Mouse (Mus musculus): ENCODE measurements around the gene Rabepk. TPM values are rescaled to one million over a fixed set of nuclear protein-coding genes. Genes with fewer than 3 reads are reported as not detected.
"Not testable (repeated sequence)": the region's sequence is repeated elsewhere in the genome, so short reads cannot be mapped to it uniquely, and the experiment has no call there.

Gene Rabepk
- polyA plus RNA-seq, 1 experiment from 2014 or later: 39.1 TPM

DNA sequence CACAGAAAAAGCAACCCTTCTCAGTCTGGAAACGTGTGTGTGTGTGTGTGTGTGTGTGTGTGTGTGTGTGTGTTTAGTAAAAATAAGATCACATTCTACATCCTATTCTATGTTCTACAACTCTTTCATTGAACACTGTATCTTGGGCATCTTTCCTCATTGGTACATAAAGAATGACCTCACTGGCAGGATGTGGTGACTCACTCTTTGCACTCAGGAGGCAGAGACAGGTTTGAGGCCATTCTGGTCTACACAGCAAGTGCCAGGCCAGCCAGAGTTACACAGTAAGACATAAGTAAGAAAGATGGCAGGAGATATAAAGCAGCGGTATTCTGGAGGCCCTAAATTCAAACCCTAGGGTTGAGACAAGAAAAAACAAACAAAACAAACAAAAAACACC, 36.8 kb downstream of the Rabepk start:
- ATAC-seq (ENCODE audit: low read depth): no peak
- Histone ChIP-seq H3K4me3 (ENCODE audit: low read depth, low read length) (no peak overlapping the region), H3K27ac (replicated peaks; ENCODE audit: low read depth, low read length) (no peak overlapping the region), H3K4me2 (ENCODE audit: low read depth, low read length) (no peak overlapping the region), H3K27me3 (replicated peaks; ENCODE audit: control insufficient read depth, insufficient read depth, low read length) (no peaks in the 10 kb centered on the region), H3K9ac (ENCODE audit: low read depth, low read length) (no peak overlapping the region), H3K4me1 (ENCODE audit: control insufficient read depth, insufficient read depth, low read length) (no peaks in the 10 kb centered on the region), H3K9me3 (ENCODE audit: control insufficient read depth, low read length) (no peaks in the 10 kb centered on the region), H3K36me3 (ENCODE audit: control insufficient read depth, insufficient read depth, low read length) (no peaks in the 10 kb centered on the region)
- DNase-seq (ENCODE audit: low spot score): no peak
- WGBS: 60% methylated on average over 2 of the region's 2 CpGs

DNA sequence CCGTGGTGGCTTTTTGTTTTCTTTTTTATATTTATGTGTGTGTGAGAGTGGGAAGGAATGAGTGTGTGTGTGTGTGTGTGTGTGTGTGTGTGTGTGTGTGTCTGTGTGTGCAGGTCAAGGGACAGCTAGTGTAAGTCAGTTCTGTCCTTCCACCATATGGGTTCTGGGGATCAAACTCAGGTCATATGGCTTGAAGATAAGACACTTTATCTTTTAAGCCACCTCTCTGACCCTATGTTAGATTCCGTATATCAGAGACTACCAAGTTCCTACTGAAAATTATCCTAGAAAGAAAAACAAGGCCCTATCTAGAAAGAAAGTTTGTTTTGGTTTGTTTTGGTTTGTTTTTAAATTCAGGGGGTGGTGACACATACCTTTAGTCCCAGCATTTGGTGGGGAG, 37.5 kb downstream of the Rabepk start:
- no peak overlapping the region for H3K27ac ChIP-seq (replicated peaks; ENCODE audit: low read depth, low read length)
- no peak for ATAC-seq (ENCODE audit: low read depth)
- H3K4me2 ChIP-seq (ENCODE audit: low read depth, low read length): no peak overlapping the region
- no peak overlapping the region for H3K4me3 ChIP-seq (ENCODE audit: low read depth, low read length)
- no peak for DNase-seq (ENCODE audit: low spot score)
- no peaks in the 10 kb centered on the region for H3K4me1 ChIP-seq (ENCODE audit: control insufficient read depth, insufficient read depth, low read length)
- H3K9ac ChIP-seq (ENCODE audit: low read depth, low read length): no peak overlapping the region
- 91% methylated on average over 2 of the region's 2 CpGs for WGBS
- no peaks in the 10 kb centered on the region for H3K9me3 ChIP-seq (ENCODE audit: control insufficient read depth, low read length)
- no peaks in the 10 kb centered on the region for H3K27me3 ChIP-seq (replicated peaks; ENCODE audit: control insufficient read depth, insufficient read depth, low read length)
- no peaks in the 10 kb centered on the region for H3K36me3 ChIP-seq (ENCODE audit: control insufficient read depth, insufficient read depth, low read length)

DNA sequence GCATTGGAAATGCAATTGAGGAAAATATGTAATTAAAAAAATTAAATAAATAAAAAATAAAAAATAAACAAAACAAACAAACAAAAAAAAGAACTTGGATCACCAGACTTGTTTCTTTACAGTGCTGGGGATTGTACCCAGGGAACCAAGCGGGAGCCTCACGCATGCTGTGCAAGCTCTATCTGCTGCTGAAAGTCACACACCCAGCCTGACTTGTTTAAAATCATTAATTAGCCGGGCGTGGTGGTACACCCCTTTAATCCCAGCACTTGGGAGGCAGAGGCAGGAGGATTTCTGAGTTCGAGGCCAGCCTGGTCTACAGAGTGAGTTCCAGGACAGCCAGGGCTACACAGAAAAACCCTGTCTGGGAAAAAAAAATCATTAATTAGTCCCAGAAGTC, 38.4 kb downstream of the Rabepk start:
- WGBS: 90% methylated on average over 5 of the region's 5 CpGs
- H3K9ac ChIP-seq (ENCODE audit: low read depth, low read length): not testable (repeated sequence)

DNA sequence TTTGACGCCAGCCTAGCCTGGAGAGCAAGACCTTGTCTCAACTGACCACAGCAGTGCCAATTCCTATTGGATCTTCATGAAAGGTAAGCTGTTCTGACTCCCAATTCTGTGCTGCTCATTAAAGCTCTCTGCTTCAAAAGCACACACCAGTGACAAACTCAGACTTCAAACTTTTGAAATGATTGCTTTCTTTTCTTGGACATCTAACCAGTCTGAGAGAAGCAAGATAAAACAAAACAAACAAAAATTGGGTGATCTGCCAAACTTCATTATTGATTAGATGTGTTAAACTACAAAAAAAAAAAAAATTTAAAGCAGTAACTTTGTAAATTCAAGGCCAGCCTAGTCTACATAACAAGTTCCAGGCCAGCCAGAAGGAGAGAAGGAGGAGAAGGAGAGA, 42.4 kb downstream of the Rabepk start:
- Histone ChIP-seq H3K9ac (ENCODE audit: low read depth, low read length) (no peak overlapping the region), H3K27ac (replicated peaks; ENCODE audit: low read depth, low read length) (no peak overlapping the region), H3K27me3 (replicated peaks; ENCODE audit: control insufficient read depth, insufficient read depth, low read length) (no peaks in the 10 kb centered on the region), H3K9me3 (ENCODE audit: control insufficient read depth, low read length) (no peaks in the 10 kb centered on the region), H3K4me3 (ENCODE audit: low read depth, low read length) (no peak overlapping the region), H3K36me3 (ENCODE audit: control insufficient read depth, insufficient read depth, low read length) (no peaks in the 10 kb centered on the region), H3K4me2 (ENCODE audit: low read depth, low read length) (no peak overlapping the region), H3K4me1 (ENCODE audit: control insufficient read depth, insufficient read depth, low read length) (0 out of 2 replicates have a peak, but pooled peaks cover 2% of the 10 kb centered on the region)
- no peak for ATAC-seq (ENCODE audit: low read depth)
- 67% methylated on average over 1 of the region's 1 CpGs for WGBS
- DNase-seq (ENCODE audit: low spot score): no peak

More for the DNA sequence above, 38.4 kb downstream of the Rabepk start:
- ATAC-seq (ENCODE audit: low read depth); H3K4me1 ChIP-seq (ENCODE audit: control insufficient read depth, insufficient read depth, low read length); H3K27ac ChIP-seq (replicated peaks; ENCODE audit: low read depth, low read length); H3K9me3 ChIP-seq (ENCODE audit: control insufficient read depth, low read length); H3K4me3 ChIP-seq (ENCODE audit: low read depth, low read length); DNase-seq (ENCODE audit: low spot score); H3K4me2 ChIP-seq (ENCODE audit: low read depth, low read length); H3K27me3 ChIP-seq (replicated peaks; ENCODE audit: control insufficient read depth, insufficient read depth, low read length); H3K36me3 ChIP-seq (ENCODE audit: control insufficient read depth, insufficient read depth, low read length): not testable (repeated sequence)

DNA sequence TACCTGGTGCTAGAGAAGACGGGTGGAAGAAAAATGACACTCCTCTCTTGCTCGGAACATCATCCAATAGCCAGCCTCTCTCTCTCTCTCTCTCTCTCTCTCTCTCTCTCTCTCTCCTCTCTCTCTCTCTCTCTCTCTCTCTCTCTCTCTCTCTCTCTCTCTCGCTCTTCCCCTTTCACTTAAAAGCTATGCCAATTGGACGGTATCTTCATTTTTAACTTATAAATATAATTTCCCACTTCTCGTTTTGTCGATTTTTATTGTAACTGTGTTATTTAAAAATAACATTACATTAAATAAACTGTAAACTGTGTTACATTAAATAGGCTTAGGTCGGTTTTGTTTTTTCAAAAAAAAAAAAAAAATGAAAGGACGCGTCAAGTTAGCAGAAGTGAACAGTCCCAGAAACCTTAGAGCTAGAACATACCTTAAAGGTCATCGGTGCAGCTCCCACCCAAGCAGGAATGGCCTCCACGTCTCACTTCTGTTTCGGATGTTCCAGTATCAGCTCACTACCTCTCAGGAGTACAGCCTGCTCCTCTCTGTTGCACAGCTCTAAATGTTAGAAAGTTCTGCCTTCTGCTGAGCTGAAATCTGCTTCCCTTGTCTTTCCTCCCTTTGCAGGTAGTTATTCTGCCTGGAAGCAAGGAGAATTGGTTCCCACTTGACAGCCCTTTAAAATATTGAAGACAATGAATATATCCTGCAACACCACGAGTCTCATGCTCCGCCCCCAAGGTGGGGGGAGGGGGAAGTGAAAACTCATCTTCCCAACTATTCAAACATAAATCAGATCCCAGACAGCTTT, 45.0 kb downstream of the Rabepk start, which contains the start of gene Gapvd1:
Gapvd1 (minus strand) TSS at position 682 of the 808 bp plus-strand sequence.
- no peaks in the 10 kb centered on the region for H3K27me3 ChIP-seq (replicated peaks; ENCODE audit: control insufficient read depth, insufficient read depth, low read length)
- ATAC-seq (ENCODE audit: low read depth) (no peak), DNase-seq (ENCODE audit: low spot score) (peak; percentile 55)
- H3K9me3 ChIP-seq (ENCODE audit: control insufficient read depth, low read length): no peaks in the 10 kb centered on the region
- 0 out of 2 replicates have a peak, but pooled peaks cover 2% of the 10 kb centered on the region for H3K4me1 ChIP-seq (ENCODE audit: control insufficient read depth, insufficient read depth, low read length)
- H3K4me2 ChIP-seq (ENCODE audit: low read depth, low read length): peak within 1 kb of the TSS; percentile 69
- WGBS: 1% methylated on average over 14 of the region's 14 CpGs
- H3K9ac ChIP-seq (ENCODE audit: low read depth, low read length): peak within 1 kb of the TSS; percentile 97
- no peaks in the 10 kb centered on the region for H3K36me3 ChIP-seq (ENCODE audit: control insufficient read depth, insufficient read depth, low read length)
- H3K4me3 ChIP-seq (ENCODE audit: low read depth, low read length): peak within 1 kb of the TSS; percentile 95
- H3K27ac ChIP-seq (replicated peaks; ENCODE audit: low read depth, low read length): peak within 1 kb of the TSS; percentile 85

DNA sequence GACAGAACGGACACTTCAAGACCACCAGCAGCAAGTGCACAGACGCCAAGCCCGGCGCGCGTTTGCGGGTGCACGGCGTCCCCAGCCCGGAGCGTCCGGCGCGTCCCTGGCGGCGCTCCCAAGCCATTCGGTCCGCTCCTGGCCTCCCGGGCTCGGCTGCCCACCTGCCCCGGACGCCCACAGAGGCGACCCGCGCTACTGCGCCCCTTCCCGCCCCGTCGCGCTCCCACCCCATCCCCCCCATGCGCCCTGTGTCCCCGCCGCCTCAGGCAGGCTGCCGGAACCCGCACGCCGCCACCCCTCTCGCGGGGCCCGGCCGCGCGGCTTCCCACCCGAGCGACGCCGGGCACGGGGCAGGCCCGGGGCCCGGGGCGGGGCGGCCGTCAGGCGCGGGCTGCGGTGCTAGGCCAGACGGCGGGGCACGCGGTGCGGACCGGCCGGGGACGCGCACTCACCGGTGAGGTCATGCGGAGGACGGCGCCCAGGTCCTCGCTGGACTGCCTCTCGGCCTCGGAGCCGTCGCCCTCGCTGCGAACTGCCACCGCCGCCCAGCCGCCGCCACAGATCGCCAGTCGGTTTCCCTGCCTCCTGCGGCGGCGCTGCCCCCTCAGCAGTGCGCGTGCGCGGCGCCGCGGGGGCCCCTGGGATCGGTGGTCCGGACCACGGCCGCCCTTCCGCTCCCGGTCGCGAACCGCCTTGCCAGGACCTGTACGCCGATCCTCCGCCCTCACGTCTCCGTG, 45.7 kb downstream of the Rabepk start:
- 0 out of 2 replicates have a peak, but pooled peaks cover 2% of the 10 kb centered on the region for H3K4me1 ChIP-seq (ENCODE audit: control insufficient read depth, insufficient read depth, low read length)
- no peaks in the 10 kb centered on the region for H3K9me3 ChIP-seq (ENCODE audit: control insufficient read depth, low read length)
- H3K9ac ChIP-seq (ENCODE audit: low read depth, low read length): peak overlapping the region; percentile 97
- no peaks in the 10 kb centered on the region for H3K36me3 ChIP-seq (ENCODE audit: control insufficient read depth, insufficient read depth, low read length)
- peak overlapping the region; percentile 95 for H3K4me3 ChIP-seq (ENCODE audit: low read depth, low read length)
- H3K27me3 ChIP-seq (replicated peaks; ENCODE audit: control insufficient read depth, insufficient read depth, low read length): no peaks in the 10 kb centered on the region
- ATAC-seq (ENCODE audit: low read depth) (peak; percentile 93), DNase-seq (ENCODE audit: low spot score) (peak; percentile 91)
- WGBS: 0% methylated on average over 16 of the region's 106 CpGs
- H3K27ac ChIP-seq (replicated peaks; ENCODE audit: low read depth, low read length): peak overlapping the region; percentile 85
- H3K4me2 ChIP-seq (ENCODE audit: low read depth, low read length): peak overlapping the region; percentile 69

DNA sequence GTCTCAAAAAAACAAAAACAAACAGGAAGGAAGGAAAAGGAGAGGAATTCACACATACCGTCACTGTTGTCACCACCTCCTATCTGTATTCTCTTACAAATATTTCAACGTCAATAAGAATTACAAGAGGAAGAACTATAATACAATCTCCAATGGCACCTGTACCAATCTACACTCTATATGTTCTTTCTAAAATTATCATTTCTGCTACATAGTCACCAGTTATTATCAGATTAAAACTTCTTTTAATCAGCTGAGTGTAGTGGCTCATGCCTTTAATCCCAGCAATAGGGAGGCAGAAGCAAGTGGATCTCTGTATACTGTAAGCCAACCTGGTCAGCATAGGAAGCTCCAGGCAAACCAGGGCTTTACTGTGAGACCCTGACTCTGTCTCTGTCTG, 49.5 kb downstream of the Rabepk start:
- no peak for ATAC-seq (ENCODE audit: low read depth)
- Histone ChIP-seq H3K36me3 (ENCODE audit: control insufficient read depth, insufficient read depth, low read length) (no peaks in the 10 kb centered on the region), H3K4me3 (ENCODE audit: low read depth, low read length) (no peak overlapping the region), H3K4me1 (ENCODE audit: control insufficient read depth, insufficient read depth, low read length) (0 out of 2 replicates have a peak, but pooled peaks cover 2% of the 10 kb centered on the region), H3K9me3 (ENCODE audit: control insufficient read depth, low read length) (no peaks in the 10 kb centered on the region), H3K27me3 (replicated peaks; ENCODE audit: control insufficient read depth, insufficient read depth, low read length) (no peaks in the 10 kb centered on the region), H3K4me2 (ENCODE audit: low read depth, low read length) (no peak overlapping the region), H3K9ac (ENCODE audit: low read depth, low read length) (no peak overlapping the region), H3K27ac (replicated peaks; ENCODE audit: low read depth, low read length) (no peak overlapping the region)
- WGBS: 77% methylated on average over 2 of the region's 2 CpGs
- DNase-seq (ENCODE audit: low spot score): no peak

DNA sequence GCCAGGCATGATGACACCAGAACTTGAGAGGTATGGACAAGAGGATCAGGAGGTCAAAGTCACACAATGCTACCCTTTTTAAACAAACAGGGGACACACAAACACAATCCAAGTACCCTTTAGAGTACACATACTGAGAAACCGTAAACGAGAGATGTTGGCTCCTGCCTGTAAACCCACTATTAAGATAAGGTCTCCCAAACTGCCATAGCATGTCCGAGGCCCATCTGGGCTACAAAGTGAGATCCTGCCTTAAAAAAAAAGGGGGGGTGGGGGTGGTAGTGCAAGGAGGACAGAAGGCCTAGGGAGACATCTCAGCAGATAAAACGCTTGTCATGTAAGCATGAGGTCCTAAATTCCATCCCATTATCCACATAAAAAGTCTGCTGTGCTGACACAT, 51.2 kb downstream of the Rabepk start:
- Histone ChIP-seq H3K9ac (ENCODE audit: low read depth, low read length) (no peak overlapping the region), H3K4me1 (ENCODE audit: control insufficient read depth, insufficient read depth, low read length) (no peaks in the 10 kb centered on the region), H3K36me3 (ENCODE audit: control insufficient read depth, insufficient read depth, low read length) (peaks cover 10% of the 10 kb centered on the region; the same call in 1 of the 2 replicates), H3K27ac (replicated peaks; ENCODE audit: low read depth, low read length) (no peak overlapping the region), H3K9me3 (ENCODE audit: control insufficient read depth, low read length) (no peaks in the 10 kb centered on the region), H3K4me3 (ENCODE audit: low read depth, low read length) (no peak overlapping the region), H3K27me3 (replicated peaks; ENCODE audit: control insufficient read depth, insufficient read depth, low read length) (no peaks in the 10 kb centered on the region), H3K4me2 (ENCODE audit: low read depth, low read length) (no peak overlapping the region)
- ATAC-seq (ENCODE audit: low read depth) (no peak), DNase-seq (ENCODE audit: low spot score) (no peak)
- 89% methylated on average over 4 of the region's 4 CpGs for WGBS

Measured in embryonic facial prominence, embryonic 14.5 days (tissue).